Mouse (Mus musculus): ENCODE results near the gene Diaph3.

Diaph3 gene

DNA sequence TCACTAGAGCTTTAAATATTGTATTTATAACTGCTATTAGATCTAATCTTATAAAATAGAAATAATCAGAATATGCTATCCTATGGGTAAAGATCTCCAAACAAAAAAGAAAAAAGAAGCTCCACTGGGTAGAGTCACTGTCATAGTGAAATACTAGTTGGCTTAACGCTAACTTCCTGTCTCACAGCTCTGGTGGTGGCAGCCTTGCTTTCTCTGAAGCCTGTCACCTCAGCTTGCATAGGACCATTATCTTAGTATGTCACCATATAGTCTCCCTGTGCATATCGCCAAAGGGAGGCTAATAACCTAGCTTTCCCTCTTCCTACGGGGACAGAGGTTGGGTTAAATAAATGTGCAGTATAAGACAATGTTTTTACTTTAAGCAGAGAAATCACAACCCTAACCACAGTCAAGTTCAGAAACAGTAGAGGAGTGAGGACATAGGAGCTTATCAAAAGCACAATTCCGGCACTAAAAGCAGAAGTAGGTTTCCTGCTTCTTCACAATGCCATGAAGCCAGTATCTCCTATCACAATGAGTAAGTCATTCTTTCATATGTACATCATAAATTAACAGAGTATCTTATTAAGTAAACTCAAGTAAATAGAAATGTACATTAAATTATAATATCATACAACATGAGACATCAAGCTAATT, 293.8 kb downstream of the Diaph3 start:
- in situ Hi-C loops (cut with MboI, MseI) = no loop called here

DNA sequence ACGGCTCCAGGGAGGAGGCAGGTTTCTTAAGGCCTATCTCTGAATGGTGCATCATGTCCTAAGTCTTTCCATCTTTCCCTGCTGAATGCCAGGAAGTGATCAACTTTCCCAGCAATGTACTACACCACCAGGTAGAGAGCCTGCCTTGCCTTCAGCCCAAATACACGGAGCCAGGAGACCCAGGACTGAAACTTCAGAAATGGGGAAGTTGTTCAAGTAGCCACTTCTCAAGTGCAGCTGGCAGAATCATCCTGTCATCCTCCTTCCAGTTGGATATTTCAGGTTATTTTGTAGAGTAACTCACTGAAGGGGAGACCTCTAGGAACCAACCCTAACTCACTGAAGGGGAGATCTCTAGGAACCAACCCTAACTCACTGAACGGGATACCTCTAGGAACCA, 297.0 kb downstream of the Diaph3 start:
- in situ Hi-C loops (cut with MboI, MseI) = no loop called here

DNA sequence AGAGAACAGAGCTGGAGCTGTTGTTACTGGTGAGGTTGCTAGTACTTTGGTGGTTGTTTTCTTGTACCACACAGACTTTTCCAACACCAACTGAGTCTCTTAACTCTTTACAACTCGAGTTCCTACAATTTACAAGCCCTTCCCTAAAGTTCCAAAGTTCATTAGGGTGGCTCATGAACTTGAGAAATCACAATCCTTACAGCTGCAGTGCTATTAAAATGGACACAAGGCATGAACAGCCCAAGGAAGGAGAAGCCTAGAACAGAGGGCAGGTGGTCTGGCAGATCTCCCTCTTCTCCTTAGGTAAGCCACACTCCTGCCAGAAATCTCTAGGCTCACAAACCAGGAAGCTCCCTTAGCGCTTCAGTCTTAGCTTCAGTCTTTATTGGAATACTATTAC, 303.4 kb downstream of the Diaph3 start:
- in situ Hi-C loops (cut with MboI, MseI) = no loop called here

DNA sequence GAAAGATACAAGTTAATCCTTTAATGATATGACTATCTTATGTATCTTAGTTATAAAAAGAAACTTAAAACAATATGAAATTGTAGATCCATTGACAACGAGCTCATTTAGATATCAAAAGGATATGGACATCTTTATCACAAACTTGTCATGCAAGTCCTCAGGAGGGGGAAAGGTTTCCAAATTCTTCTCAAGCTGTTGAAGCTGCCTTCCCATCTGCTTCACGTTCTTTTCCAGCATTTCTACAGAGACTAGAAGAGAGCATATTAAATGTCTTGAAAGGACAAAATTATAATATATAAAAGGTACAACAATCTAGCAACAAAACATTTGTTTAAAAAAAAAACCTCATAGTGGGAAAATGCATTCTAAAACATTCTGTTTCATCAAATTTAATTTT, 306.2 kb downstream of the Diaph3 start:
- in situ Hi-C loops (cut with MboI, MseI) = no loop called here

DNA sequence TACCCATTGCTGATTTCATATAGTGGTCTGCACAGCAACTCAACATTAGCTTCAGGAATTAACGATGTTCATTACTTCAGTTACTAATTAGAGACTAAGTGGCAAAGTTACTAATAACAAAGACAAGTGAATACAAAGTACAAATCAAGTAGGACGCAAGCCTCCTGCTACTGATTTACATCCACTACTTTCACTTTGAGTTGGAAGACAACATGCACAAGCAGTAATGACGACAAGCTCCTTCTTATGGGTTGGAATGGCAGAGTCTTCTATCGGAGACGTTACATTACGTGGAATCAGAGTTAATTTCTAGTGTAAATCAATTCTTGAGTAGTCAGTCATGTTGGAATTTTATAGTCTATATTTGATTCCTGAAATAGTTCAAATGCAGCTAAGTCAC, 306.8 kb downstream of the Diaph3 start:
- in situ Hi-C loops (cut with MboI, MseI) = no loop called here

DNA sequence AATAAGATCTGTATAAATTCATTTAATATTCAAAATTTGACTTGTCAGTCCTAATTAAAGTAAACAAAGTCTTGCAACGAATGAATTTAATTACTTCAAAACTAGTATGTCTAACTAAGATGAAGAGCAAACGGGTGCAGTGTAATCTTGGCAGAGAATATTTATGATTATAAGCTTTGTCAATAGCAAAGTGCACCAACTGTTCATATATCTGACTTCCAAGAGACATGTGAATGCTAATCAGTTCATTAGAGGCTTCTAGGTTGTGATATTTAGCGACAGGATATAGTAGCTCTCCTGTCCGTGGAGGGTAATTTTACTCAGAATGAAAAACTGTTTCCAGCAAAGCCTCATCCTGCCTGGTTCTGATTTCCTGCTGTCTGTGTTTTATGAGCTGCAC, 308.0 kb downstream of the Diaph3 start:
- in situ Hi-C loops (cut with MboI, MseI) = no loop called here

DNA sequence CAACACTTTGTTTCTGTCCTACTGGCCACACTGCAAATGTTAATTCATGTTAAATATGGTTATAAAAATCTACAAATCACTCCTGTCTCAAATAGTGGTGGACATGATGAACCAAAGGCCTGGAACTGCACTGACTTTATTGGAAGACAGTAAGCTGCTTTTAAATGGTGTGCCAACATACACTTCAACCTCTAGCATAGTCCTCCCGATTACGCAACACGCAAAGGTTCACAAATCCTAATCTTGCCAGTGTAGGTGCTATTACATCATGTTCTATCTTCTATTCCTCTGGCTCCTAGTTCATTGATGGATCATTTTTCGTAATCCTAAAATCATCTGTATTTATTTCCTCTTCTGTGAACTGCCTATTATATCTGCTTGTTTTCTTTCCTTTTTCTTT, 324.8 kb downstream of the Diaph3 start:
- in situ Hi-C loops (cut with MboI, MseI) = no loop called here

DNA sequence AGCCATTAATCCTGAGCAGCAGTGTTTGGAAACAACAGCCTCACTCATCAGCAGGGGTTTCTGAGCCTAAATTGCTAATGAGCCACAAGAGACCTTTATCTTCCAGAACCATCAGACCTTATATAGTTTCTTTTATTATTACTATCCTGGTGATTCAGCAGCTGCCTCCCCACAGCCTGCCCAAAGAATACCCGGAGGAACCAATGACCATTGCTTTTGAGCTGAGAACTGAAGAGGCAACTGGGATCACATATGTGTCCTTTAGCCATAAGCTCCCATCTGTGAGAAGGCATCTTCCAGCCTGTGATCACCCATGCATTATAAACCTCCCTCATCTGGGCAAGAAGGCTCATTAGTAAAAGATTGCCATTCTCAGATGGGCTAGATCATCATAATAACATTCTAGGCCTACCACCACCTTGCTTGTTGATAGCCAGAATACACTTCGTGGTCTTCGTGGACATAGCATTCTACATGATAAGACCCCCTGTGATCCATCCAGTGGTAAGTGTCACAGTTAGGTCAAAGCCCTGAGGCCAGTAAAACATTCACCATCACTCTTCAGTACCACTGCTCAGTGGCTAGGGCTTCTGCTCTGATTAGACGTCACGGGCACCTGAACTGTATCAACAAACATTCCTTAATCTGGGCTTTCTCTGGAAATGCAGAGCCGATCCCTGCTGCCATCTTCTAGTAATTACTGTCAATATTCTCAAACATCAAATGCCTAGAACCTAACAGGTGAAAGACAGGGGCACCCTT, 352.0 kb downstream of the Diaph3 start:
- in situ Hi-C loops (cut with MboI, MseI) = no loop called here

DNA sequence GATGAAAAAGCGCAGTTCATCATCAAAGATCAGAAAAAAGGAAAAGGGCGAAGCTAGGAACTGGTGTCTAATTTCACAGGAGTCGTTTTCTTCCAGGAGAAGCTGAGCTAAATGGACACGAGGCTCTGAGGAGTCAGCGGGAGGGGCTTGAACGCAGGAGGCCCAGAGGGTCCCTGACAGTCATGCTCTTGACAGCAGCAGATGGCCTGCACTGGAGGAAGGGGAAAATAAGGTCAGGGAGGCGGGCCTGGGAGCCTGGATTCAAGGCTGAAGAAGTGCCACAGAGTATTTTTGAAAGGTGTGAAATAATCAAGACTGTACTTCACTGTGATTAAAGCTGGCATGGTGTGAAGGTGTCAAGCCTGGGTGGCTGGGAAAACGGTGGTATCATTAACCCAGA, 354.2 kb downstream of the Diaph3 start:
- in situ Hi-C loops (cut with MboI, MseI) = no loop called here

DNA sequence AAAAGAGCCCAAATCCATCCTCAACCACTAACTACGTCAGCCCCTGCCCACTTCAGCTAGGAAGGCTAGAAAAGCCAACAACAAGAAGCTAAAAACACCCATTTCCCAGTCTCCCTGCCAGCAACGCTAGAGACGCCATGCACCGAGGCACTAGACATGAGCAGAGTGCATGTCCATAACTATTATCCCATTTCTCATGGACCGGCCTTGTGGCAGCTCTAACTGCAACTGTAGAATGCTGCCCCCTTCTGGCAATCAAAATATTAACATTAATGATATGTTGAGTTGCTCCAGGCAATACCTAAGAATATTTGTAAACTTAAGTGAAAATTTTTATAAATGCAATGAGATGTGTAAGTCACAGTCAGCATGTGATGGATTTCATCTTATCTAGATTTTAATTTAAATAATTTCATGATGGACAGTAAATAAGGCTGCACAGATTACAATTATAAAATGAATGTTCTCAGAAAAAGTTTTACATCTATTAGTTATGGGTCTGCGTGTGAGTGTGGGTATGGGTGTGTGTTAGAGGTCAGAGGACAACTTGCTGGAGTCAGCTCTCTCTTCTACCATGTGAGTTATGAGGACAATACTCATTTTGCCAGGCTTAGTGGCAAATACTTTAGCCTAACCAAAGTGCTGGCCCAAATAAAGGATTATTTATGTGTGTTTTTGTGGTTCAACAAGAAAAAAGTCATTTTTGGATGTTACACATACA, 359.3 kb downstream of the Diaph3 start:
- in situ Hi-C loops (cut with MboI, MseI) = no loop called here

DNA sequence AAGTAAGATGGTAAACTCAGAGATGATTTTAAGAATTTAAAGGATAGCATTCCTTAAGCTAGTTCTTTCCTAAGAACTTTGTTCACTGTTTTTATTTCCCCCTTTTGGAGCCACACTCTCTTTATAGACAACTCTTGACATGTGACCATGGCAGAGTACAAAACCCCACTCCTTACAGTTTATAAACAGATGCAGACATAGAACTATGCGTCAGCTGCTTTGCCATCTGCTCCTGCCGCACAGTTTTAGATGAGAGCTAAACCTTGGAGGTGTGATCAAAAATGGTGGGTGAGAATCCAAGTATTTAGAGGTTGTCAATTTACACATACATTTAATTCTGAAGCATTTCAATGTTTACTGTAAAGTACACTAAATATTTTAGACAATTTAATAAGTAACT, 367.7 kb downstream of the Diaph3 start:
- in situ Hi-C loops (cut with MboI, MseI) = no loop called here

DNA sequence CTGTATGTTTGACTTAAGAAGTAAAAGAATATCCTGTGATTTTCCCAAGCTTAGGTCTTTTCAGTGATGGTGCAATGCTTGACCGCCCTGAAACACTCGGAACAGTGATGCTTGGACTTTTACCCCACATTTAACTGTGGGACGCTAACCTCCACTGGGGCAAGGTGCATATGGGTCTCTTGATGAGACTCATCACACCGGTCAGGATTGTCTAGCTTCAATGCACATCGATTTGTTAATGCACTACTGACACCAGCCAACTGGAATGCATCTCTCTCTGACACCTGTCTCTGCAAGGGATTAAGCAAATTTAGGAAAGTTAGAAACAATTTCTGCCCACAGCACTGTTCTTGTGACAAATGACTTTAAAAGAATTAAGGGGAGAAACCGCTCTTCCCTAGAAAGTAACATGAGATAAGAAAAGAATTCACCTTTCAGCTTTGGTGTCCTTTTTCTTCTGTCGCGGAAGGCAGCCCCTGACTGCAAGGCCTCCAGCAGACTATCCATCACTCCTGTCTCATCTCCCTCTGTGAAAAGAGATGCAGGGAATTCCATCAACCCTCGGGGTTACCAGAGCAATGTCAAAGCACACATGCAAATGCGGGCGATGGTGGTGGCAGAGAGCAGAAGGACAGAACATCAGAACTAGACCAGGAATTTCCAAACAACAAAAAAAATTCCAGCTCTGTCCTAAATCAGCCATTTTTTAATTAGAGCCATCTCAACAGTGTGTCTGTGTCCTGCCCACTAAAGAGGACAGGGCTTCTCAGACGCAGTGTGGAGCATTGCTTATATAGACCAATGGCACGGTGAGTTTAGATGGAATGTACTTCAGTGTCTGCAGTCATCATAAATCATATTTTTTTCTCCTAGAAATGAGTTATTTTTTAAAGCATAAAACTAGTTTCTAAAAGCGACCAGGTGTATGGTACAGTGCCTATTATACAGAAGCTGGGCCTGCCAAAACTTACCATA, 368.6 kb downstream of the Diaph3 start:
- in situ Hi-C loops (cut with MboI, MseI) = no loop called here

DNA sequence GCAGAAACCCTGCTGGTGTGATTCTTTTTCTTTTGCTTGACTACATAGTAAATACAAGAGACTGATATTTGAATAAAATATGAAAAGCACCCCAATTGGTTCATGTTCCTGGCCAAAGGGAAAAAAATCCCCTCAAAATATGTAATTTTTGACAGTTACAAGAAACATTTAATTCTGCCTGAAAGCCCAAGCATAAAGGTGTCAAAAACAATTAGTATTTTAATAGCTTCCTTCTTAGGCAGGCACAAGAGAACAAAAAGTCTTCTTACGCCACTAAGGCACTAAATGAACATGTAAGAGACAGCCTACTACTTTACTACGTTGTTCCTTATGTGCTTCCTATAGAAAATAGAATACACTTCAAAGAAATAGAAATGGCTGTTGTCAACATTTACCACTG, 376.7 kb downstream of the Diaph3 start:
- in situ Hi-C loops (cut with MboI, MseI) = no loop called here

DNA sequence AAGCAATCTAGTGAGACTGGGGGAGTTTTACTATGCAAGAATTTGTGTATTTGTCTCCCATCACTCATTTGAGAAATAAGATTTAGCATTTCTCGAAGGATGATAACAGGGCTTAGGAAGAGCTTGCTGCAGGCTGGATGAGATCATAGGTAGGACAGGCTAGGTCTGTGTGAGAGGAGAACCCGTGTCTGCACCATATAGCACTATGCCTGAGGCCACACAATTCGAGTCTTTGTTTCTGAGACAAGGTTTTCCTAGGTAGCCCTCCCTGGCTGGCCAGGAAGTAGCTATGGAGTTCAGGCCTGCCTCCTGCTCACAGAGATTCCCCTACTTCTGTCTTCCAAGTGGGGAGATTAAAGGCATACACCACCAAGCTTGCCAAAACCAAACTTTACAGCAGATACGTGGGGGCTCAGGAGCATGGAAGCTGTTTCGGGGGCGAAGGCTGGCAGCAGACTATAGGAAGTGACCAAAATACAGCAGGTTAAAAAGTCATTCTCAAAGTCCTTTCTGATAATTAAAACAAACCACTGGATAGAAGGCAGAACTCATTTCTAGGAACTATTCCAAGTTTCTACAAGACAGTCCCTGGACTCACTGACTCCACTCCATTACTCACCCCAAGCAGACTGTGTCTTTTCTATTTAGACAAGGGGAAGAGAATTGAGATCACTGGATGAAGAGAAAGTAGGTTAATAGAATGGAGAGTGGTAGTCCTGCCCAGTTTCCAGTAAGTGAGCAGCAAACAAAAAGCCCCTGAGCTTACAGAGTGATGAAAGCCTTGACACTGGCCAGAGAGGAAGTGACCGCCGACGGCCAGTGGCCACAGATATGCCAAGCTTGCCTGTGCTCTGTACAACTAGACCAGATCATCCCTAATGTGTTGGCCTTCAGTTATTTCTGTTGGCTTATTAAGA, 383.2 kb downstream of the Diaph3 start:
- in situ Hi-C loops (cut with MboI, MseI) = no loop called here

DNA sequence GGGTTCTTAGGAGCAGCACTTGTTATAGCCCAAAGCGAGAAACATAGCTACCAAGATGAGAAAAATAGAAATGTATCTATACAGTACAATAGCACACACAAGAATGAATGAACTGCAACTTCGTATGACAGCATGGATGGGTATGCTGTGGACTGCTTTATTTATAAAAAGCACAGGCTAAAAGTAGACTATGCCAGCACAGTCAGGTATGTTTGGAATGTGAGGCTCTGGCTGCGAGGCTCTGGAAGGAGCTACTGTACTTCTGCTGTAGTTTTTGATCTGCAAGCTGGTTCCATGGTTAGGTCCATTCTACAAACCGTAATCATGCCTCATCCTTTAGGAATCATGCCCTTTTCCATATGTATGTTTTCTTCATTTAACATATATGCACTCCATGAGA, 383.9 kb downstream of the Diaph3 start:
- in situ Hi-C loops (cut with MboI, MseI) = no loop called here

DNA sequence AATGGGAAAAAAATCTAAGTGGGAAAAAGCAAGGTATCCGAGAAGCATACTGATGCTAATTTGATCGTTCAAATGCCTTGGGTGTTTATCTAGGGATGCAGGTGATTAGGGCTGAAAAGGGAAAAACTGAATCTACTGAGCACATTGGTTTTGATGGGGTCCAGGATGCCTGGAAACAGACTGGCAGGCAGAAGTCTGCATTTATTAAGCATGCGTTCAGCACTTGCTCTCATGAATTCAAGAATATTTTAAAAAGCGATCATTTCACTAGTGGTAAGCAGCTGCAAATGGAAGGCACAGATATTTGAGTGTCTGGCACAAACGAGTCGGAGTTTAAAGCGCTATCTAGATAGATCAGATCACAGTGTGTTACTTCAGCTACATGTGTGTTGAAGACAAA, 390.7 kb downstream of the Diaph3 start:
- in situ Hi-C loops (cut with MboI, MseI) = no loop called here

DNA sequence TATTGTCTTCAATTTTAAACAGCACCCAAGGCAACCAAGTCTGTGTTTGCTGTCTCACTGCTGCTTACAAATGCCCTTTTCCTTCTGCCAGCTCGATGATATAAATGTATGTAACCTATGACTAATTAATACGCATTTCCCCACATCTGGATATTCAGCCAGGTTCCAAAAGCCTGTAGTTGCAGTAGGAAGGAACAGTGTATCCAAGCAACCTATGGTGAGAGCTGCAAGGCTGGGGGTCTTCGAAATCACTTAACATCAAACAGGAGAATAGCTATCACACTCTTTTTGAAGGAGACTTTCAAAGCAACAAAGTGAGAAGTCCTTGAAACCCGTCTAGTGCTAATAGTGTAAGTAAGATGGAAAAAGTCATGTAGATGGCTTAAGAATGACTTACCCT, 391.6 kb downstream of the Diaph3 start:
- in situ Hi-C loops (cut with MboI, MseI) = no loop called here

DNA sequence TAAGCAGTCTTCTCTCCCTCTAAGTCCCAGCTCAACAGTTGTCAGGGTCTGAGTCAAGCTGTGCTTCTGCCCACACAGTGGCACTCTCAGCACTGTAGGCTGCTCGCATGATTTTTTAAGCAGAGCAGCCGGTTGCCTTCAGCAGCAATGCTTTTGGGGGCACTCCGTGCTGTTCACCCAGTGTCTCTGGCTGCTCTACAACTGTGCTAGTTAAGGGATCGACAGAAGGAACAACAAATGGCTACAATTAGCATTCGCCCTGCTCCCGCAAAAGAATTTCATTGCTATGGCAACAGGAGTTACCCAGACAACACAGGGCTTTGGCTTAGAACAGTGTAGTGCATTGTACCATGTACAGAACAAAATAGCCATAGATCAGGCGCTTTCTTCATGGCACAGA, 392.2 kb downstream of the Diaph3 start:
- in situ Hi-C loops (cut with MboI, MseI) = no loop called here

DNA sequence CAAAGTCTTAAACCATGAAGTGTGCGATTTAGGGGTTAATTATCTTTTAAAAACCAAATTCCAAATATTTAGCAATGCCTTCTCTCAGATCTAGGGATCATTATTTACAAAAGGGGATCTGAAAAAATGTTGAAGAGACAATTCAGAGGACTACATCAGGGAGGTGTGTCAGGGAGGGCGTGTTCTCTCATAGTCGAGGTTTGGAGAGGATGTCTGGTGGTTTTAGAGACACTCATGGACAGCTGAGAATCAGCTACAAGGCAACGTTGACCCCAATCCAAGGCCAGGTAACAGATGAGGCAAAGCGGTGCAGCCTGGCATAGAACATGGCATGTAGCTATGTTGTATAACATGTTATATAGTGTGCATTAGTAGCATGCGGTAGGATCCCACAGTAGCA, 396.5 kb downstream of the Diaph3 start:
- in situ Hi-C loops (cut with MboI, MseI) = no loop called here

DNA sequence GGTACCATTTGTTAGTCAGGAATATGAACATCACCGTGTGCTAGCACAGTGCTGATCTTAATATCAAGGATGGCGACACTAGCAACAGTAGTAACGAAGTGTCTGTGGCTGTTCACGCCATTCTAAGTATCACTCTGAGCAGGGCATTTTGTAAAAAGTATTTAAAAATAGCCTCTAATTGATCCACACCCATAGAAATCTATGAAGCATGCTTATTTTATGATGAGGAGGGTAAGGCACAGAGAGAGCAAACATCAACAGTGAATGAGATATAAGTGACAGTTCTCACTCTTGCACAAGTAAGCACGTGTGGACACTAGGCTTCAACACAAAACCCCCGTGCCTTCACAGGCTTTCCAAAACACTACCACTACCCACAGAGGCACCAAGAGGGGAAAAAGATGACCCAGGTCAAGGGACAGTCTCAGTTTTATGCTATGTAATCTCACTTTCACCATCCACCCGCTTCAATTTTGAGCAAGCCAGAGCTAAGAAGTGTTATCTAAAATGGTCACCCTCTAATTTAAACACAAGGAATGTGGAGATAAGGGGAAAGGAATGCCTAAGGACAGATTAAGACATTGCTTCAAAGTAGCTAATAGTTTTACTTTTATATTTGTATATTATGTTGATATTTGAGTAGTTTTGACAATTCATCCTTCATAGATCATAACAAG, 399.0 kb downstream of the Diaph3 start:
- in situ Hi-C loops (cut with MboI, MseI) = no loop called here
